Mouse (Mus musculus) megakaryocyte, embryonic 14.5 days (primary cell): ENCODE data around the gene Zfp189.

ENCODE experiments used
- FLI1 ChIP-seq: IDR thresholded peaks from 2 replicates; pipeline ENCODE4 v1.6.1; 2012; ENCODE audit warnings: low read length, inconsistent platforms, mixed read lengths
- GATA1 ChIP-seq: IDR thresholded peaks from 3 replicates; pipeline ENCODE4 v1.6.1; 2012; ENCODE audit warnings: mixed read lengths, low read length, inconsistent platforms, borderline replicate concordance

- TF ChIP-seq GATA1 (no peak), FLI1 (no peak)
Observed at GRCm38 (mm10) chr4:49549383-49549782, 28.4 kb downstream of the Zfp189 start, which contains the start of gene Aldob.
